Mouse (Mus musculus): ENCODE results near the gene Zc3h10.
A peak's percentile ranks its signal among the peaks of the same experiment; 100 is the strongest.
"Not testable (repeated sequence)": the region's sequence is repeated elsewhere in the genome, so short reads cannot be mapped to it uniquely, and the experiment has no call there.

Zc3h10 gene

GRCm38 (mm10) chr10:128547361-128548032 lies at the start of gene Zc3h10:
Gene Zc3h10 (minus strand): TSS chr10:128547774.
- peak; percentile 98 for DNase-seq (ENCODE audit: low read depth)

DNA sequence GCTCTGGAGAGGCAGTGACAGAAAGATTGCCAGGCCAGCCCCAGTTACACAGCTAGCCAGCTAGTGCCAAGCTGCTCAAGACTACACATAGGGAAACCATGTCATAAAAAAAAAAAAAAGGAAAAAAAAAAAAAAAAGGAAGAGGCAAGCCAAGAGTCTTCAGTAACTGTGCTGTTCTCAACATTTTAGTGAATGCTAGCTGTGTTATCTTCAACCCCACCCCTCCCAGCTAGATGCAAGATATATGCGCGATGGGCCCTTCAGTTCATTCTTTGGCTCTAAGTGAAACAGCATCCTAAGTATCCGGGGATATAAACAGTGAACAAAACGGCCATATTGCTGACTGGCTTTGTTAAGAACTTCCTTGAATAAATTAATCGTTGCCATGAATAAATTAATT lies 45.2 kb upstream of the Zc3h10 start:
- no peak for DNase-seq (ENCODE audit: low read depth)

GRCm38 (mm10) chr10:128591436-128591835 lies 43.9 kb upstream of the Zc3h10 start:
- DNase-seq (ENCODE audit: low read depth): no peak

DNA sequence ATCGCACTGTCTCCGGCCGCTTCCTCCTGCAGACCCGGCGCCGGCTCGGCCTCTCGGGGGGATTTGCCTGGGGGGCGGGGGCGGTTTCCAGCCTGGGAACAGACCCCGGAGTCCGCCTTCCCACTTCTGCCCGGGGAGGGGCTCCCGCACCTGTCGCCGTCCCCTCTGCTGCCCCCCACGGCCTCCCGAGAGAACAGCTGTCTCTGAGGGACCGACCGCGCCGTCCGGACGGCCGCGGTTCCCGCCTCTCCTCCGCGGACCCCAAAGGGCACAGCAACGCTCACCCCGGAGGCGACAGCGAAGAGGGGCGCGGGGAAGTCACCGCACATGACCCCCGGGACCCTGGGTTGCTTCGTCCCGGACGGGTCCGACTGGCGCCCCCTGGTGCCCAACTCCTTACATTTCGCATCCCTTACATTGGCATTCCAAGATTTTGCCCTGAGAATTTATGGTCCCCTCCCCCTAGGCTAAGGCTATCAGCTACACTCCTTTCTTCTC lies 42.7 kb upstream of the Zc3h10 start:
- DNase-seq (ENCODE audit: low read depth): peak; percentile 67

DNA sequence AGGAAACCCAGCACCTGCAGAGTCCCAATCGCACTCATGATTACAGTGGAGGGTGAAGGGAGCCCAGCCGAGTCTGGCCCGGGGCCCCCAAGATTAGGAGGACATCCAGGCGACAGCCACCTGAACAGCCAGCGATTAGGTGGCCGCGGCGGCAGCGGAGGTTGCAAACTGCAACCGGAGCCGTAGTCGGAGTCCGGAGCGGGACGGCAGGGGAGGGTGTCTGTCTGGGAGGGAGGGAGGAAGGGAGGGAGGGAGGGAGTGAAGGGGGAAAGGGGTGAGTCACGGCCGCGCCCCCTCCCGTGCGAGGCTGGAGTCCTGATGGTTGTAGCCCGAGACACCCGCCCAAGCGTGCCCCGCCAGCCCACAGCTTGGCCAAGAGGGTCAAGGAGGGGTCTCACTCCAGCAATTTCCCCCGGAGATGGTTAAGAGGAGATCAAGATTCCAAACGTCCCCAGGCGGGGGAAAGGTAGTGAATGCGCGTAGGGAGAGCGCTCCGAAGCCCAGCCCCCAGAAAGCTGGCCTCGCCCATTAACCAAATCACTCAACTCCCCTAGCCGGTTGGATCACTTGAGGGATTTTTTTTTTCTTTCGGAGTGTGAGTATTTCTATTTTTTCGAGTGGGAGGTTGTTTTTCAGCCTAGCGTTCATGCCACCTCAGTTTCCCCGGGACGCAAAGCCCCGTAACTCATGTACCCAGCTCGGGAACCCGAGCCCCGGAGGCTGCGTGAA lies 42.1 kb upstream of the Zc3h10 start, which contains the start of gene Erbb3:
Gene Erbb3 (minus strand): TSS at position 189 of the 729 bp plus-strand sequence.
- peak; percentile 79 for DNase-seq (ENCODE audit: low read depth)

- peak; percentile 35 for DNase-seq (ENCODE audit: low read depth)
These were observed 41.3 kb upstream of the Zc3h10 start for GRCm38 (mm10) chr10:128588775-128589463.

DNA sequence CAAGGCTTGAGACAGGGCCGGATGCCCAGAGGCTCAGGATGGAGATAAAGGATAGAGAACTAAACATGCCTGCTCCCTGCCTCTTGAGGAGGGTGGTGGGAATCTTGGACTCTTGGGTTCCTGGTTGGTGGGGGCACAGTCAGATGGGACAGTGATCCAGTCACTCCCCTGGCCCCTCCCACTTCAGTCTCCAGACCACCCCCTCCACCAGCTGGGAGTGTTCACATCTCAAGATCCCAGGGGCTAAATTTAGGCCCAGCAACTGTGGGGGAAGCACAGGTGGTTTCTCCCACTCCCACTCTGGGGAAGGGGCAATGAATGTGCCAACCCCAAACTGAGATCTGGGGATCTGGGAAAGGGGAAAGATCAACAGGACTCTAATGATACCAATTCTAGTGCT lies 40.6 kb upstream of the Zc3h10 start:
- no peak for DNase-seq (ENCODE audit: low read depth)

- peak; percentile 33 for DNase-seq (ENCODE audit: low read depth)
These were observed 40.1 kb upstream of the Zc3h10 start for GRCm38 (mm10) chr10:128587697-128588096.

- peak; percentile 23 for DNase-seq (ENCODE audit: low read depth)
These were observed 39.5 kb upstream of the Zc3h10 start for GRCm38 (mm10) chr10:128587120-128587519.

DNA sequence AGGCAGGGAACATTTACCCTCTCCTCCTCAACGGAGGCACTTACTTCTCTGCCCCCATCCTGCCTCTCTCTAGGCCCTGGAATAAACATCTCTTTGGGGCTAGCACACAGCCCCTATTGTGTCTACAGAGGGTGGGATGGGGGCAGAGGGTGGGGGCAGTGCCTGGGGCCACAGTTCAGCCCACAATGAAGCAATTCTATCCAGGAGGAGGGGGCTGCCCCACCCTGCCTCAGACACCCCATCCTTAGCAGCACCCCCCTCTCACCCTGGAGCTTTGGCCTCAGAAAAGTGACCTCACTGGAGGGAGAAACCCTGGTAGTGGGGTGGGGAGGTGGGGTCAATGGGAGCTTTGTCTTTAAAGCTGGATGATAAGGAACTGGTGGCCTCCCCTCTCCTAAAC lies 39.0 kb upstream of the Zc3h10 start:
- DNase-seq (ENCODE audit: low read depth): no peak

DNA sequence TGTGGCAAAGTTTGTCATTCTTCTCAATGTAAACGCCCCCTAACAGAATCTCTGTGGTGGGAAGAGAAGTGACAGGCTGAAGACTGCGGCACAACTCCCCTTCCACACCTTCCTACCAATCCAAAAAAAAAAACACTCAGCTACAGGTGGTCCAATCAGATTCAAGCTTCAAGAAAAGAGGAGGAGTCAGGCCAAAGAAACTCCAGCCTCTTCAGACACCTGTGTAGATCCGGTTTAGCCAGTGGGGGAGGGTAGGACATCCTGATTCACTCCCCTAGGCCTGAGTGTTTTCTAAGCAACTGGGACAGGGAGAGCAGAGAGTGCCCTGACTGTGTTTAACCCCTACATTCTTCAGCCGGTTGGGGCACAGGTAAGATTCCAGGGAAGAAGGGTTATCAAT lies 36.8 kb upstream of the Zc3h10 start:
- peak; percentile 28 for DNase-seq (ENCODE audit: low read depth)

- DNase-seq (ENCODE audit: low read depth): no peak
These were observed 36.1 kb upstream of the Zc3h10 start for GRCm38 (mm10) chr10:128583644-128584043.

GRCm38 (mm10) chr10:128579731-128580130 lies 32.2 kb upstream of the Zc3h10 start:
- DNase-seq (ENCODE audit: low read depth): no peak

DNA sequence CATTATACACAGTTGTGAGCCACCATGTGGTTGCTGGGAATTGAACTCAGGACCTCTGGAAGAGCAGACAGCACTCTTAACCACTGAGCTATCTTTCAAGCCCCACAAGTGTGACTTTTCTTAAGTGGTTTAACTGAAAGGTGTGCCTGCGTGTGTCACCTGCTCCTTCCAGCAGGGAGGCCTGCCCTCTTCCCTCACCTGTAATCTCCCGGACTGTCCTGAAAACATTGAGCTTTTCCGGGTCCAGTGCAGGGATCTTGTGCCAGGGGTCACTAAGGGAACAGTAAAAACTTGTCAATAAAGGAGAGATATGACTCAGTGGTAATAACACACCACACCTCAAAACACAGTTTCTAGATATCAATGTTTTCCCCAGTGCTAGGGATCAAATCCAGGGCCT lies 31.7 kb upstream of the Zc3h10 start:
- no peak for DNase-seq (ENCODE audit: low read depth)

GRCm38 (mm10) chr10:128578330-128578729 lies 30.8 kb upstream of the Zc3h10 start:
- peak; percentile 56 for DNase-seq (ENCODE audit: low read depth)

DNA sequence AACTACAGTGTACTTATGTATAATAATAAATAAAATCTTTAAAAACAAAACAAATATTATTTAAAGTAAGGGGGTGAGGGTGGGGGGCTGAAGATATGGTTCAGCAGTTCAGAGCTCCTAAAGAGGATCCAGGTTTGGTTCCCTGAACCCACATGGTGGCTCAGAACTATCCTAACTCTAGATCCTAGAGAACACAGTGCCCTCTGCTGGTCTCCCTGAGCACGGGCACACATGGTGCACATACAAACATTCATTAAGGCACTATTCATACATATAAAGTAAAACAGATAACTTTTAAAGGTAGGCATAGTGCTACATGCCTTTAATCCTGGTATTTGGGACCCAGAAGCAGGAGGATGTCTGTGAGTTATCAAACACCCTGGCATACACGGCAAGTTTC lies 27.5 kb upstream of the Zc3h10 start:
- peak; percentile 53 for DNase-seq (ENCODE audit: low read depth)

- peak; percentile 97 for DNase-seq (ENCODE audit: low read depth)
These were observed 18.4 kb upstream of the Zc3h10 start, which contains the start of gene Pa2g4 for GRCm38 (mm10) chr10:128565788-128566531. Gene Pa2g4 (minus strand): TSS chr10:128565987.

DNA sequence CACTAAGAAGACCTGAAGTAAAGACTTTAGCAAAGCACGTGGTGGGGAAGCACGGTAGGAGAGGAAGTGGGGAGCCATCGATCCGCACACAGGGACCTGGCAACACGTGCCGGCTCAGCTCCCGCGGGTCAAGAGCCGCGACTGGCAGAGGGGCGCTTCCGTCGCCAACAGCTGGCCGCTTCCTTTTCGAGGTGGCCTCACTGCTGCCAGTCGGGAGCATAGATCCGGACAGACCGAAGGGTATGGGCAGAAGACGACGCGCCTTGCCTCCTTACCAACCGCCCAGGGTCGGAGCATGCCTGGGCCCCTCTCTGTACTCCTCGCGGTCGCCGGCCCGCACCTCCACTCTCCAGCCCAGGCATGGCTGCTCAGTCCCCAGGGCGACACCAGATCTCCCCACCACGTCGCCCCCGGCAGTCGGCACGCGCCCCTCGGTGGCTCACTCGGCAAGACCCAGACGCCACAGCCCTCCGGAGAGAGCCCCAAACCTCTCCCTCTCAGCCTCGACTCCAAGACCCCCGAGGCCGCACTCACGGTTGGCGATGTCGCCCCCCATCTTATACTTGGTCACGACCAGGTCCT lies 17.7 kb upstream of the Zc3h10 start:
- peak; percentile 66 for DNase-seq (ENCODE audit: low read depth)

GRCm38 (mm10) chr10:128563544-128563943 lies 16.0 kb upstream of the Zc3h10 start:
- no peak for DNase-seq (ENCODE audit: low read depth)

DNA sequence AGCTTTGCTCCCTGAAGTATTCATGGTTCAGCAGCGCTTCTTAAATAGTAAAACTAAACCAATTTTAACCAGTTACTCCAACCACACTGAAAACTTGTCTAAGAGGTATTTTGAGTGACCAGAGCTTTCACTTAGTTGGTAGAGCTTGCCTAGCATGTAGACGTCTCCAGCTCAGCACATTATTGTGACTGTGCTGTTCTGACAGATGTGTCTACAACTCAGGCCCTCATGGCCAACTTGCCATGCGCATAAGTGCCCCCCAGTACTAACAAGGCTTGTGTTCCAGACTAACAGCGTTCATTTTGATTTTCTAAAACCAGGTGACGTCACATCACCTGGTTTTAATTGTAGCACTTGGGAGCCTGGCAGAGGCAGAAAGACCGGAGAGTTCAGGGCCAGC lies 9.4 kb upstream of the Zc3h10 start:
- DNase-seq (ENCODE audit: low read depth): no peak

DNA sequence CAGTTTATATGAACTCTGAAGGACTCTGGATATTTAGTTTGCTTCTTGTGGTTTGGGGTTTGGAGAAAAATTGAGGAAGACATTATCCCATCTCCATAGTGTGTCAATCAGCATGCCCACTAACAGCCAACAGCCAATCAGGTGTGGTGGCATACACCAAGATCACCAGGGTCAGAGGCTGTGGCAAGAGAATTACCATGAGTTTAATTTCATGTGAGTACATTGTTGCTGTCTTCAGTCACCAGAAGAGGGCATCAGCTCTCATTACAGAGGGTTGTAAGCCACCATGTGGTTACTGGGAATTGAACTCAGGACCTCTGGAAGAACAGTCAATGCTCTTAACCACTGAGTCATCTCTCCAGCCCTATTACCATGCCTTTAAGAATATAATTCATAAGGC lies 8.7 kb upstream of the Zc3h10 start:
- DNase-seq (ENCODE audit: low read depth): peak; percentile 47

- not testable (repeated sequence) for DNase-seq (ENCODE audit: low read depth)
These were observed 8.0 kb upstream of the Zc3h10 start for GRCm38 (mm10) chr10:128555567-128555966.

Measured in induced T-regulatory cell, adult 2 months (primary cell).